Mouse (Mus musculus) intestine, embryonic 14.5 days (tissue): ENCODE data around the gene Atp5f1. TPM values are rescaled to one million over a fixed set of nuclear protein-coding genes. Genes with fewer than 3 reads are reported as not detected.

Source experiments
- ATAC-seq: fragments of 200-750 bp; cut with Nextera tagmentation; replicated peaks from 2 replicates; pipeline ENCODE4 v1.8.0; 2017; ENCODE audit warnings: low read depth, moderate number of reproducible peaks, moderate TSS enrichment, moderate library complexity; ENCODE audit not compliant: low FRiP score, low TSS enrichment
- DNase-seq: peaks from one replicate; pipeline ENCODE4 v3.0.0-alpha.2; 2018; ENCODE audit warnings: low spot score
- H3K27ac ChIP-seq: fragments of 300-500 bp; sonication (generic); 2 replicates; pipeline ENCODE4 v1.5.1; 2014; ENCODE audit warnings: low read depth, mild to moderate bottlenecking, control low read depth
- H3K27me3 ChIP-seq: fragments of 300-500 bp; sonication (generic); replicated peaks from 2 replicates; pipeline ENCODE4 v1.6.1; 2014; ENCODE audit warnings: low read length, control low read depth; ENCODE audit not compliant: control insufficient read depth, insufficient read depth
- H3K36me3 ChIP-seq: fragments of 300-500 bp; sonication (generic); 2 replicates; pipeline ENCODE4 v1.6.1; 2014; ENCODE audit warnings: low read length, control low read depth; ENCODE audit not compliant: control insufficient read depth, insufficient read depth
- H3K4me1 ChIP-seq: fragments of 300-500 bp; sonication (generic); replicated peaks from 2 replicates; pipeline ENCODE4 v1.6.1; 2014; ENCODE audit warnings: low read length, control low read depth, mixed read lengths; ENCODE audit not compliant: control insufficient read depth, insufficient read depth
- H3K4me2 ChIP-seq: fragments of 300-500 bp; sonication (generic); 2 replicates; pipeline ENCODE4 v1.6.1; 2014; ENCODE audit warnings: low read length
- H3K4me3 ChIP-seq: fragments of 300-500 bp; sonication (generic); 2 replicates; pipeline ENCODE4 v1.5.1; 2014; ENCODE audit warnings: low read depth, low read length, control low read depth, mixed read lengths
- H3K9ac ChIP-seq: fragments of 300-500 bp; sonication (generic); 2 replicates; pipeline ENCODE4 v1.6.1; 2014; ENCODE audit warnings: mild to moderate bottlenecking, low read length
- H3K9me3 ChIP-seq: fragments of 300-500 bp; sonication (generic); 2 replicates; pipeline ENCODE4 v1.6.1; 2016; ENCODE audit warnings: low read length, control low read depth; ENCODE audit not compliant: control insufficient read depth
- WGBS: fragments of 180-500 bp; shearing (Covaris S2); extraction: QIAGEN DNeasy Blood & Tissue Kit; methylation state at CpG from one replicate; pipeline ENCODE4 v1.1.7; 2014; 5-methylcytosine and 5-hydroxymethylcytosine counted together
- polyA plus RNA-seq: library from polyadenylated mRNA; unstranded; fragments of >200 nt; fragmentation: Nextera tagmentation; extraction: Ambion mirVana; gene quantifications from 2 replicates; pipeline ENCODE4 v1.2.1, GENCODE M21; 2014

Gene Atp5f1
- polyA plus RNA-seq, 1 experiment from 2014 or later, result 500 TPM

DNA sequence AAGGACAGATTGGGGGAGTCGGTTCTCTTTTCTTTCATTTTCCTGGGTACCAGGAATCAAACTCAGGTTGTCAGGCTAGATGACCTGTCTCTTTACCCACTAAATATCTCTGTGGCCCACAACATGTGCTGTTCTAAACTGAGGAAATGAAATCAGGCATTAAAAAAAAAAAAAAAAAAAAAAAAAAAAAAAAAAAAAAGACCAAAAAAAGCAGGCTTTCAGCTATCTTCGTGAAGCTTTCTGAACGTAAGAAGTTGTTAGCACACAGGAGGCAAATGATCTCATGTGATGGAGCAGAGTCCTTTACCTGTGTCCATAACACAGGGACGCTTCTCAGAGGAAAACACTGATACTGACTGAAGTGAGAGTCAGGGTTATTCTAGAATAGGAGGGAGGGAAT is 23.8 kb downstream of the Atp5f1 start:
- H3K4me2 ChIP-seq, result no peak overlapping the region
- H3K4me3 ChIP-seq, result no peak overlapping the region
- H3K27me3 ChIP-seq, result no peaks in the 10 kb centered on the region
- H3K27ac ChIP-seq, result no peak overlapping the region
- ATAC-seq, result no peak
- H3K9me3 ChIP-seq, result no peaks in the 10 kb centered on the region
- peaks cover 7% of the 10 kb centered on the region for H3K36me3 ChIP-seq
- 88% methylated on average over 4 of the region's 4 CpGs for WGBS
- no peak overlapping the region for H3K9ac ChIP-seq
- DNase-seq, result no peak
- no peaks in the 10 kb centered on the region for H3K4me1 ChIP-seq

- WGBS, result 81% methylated on average over 5 of the region's 5 CpGs
- ATAC-seq (no peak), DNase-seq (no peak)
- no peaks in the 10 kb centered on the region for H3K9me3 ChIP-seq
- no peaks in the 10 kb centered on the region for H3K27me3 ChIP-seq
- no peaks in the 10 kb centered on the region for H3K4me1 ChIP-seq
- H3K36me3 ChIP-seq, result no peaks in the 10 kb centered on the region
- no peak overlapping the region for H3K9ac ChIP-seq
- no peak overlapping the region for H3K27ac ChIP-seq
- H3K4me2 ChIP-seq, result no peak overlapping the region
- H3K4me3 ChIP-seq, result no peak overlapping the region
These were observed 24.9 kb downstream of the Atp5f1 start for GRCm38 (mm10) chr3:105935033-105935432.

DNA sequence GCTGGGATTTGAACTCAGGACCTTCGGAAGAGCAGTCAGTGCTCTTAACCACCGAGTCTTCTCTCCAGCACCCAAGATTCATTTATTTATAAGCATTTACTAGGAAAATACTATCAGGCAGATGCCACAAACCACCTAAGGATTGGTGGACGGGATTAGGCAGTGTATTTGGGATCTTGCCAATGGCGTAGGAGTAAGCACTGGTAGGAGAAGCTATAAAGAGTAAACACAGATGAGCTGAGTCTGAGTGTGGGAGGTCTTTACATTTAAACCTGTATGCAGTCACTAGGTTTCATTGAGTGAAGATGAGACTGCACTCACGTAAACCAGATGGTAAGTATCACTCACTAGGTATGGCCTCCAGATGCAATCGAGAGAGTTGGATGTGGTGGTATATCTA is 26.0 kb downstream of the Atp5f1 start:
- Histone ChIP-seq H3K4me1 (no peaks in the 10 kb centered on the region), H3K4me2 (no peak overlapping the region), H3K9ac (no peak overlapping the region), H3K9me3 (no peaks in the 10 kb centered on the region), H3K27ac (no peak overlapping the region), H3K36me3 (no peaks in the 10 kb centered on the region), H3K27me3 (no peaks in the 10 kb centered on the region), H3K4me3 (no peak overlapping the region)
- WGBS, result 90% methylated on average over 6 of the region's 6 CpGs
- no peak for DNase-seq
- no peak for ATAC-seq

GRCm38 (mm10) chr3:105932240-105933071 is 27.4 kb downstream of the Atp5f1 start, which contains the start of gene I830077J02Rik:
Gene I830077J02Rik (minus strand): TSS chr3:105932664.
- Histone ChIP-seq H3K4me1 (no peaks in the 10 kb centered on the region), H3K9ac (no peak within 1 kb of the TSS), H3K27ac (no peak within 1 kb of the TSS), H3K4me2 (no peak within 1 kb of the TSS), H3K36me3 (no peaks in the 10 kb centered on the region), H3K9me3 (no peaks in the 10 kb centered on the region), H3K27me3 (no peaks in the 10 kb centered on the region), H3K4me3 (no peak within 1 kb of the TSS)
- 80% methylated on average over 8 of the region's 8 CpGs for WGBS
- ATAC-seq (no peak), DNase-seq (no peak)

- Histone ChIP-seq H3K4me1 (no peaks in the 10 kb centered on the region), H3K4me3 (no peak overlapping the region), H3K27ac (no peak overlapping the region), H3K9me3 (no peaks in the 10 kb centered on the region), H3K4me2 (no peak overlapping the region), H3K36me3 (no peaks in the 10 kb centered on the region), H3K9ac (no peak overlapping the region), H3K27me3 (no peaks in the 10 kb centered on the region)
- WGBS, result 85% methylated on average over 2 of the region's 2 CpGs
- ATAC-seq, result no peak
- no peak for DNase-seq
These were observed 28.8 kb downstream of the Atp5f1 start for GRCm38 (mm10) chr3:105931095-105931494.

- Histone ChIP-seq H3K4me2 (no peak overlapping the region), H3K27ac (no peak overlapping the region), H3K27me3 (no peaks in the 10 kb centered on the region), H3K36me3 (no peaks in the 10 kb centered on the region), H3K9ac (no peak overlapping the region), H3K9me3 (no peaks in the 10 kb centered on the region), H3K4me1 (no peaks in the 10 kb centered on the region), H3K4me3 (no peak overlapping the region)
- no peak for ATAC-seq
- WGBS, result 79% methylated on average over 7 of the region's 7 CpGs
- DNase-seq, result no peak
These were observed 30.1 kb downstream of the Atp5f1 start for GRCm38 (mm10) chr3:105929821-105930220.

DNA sequence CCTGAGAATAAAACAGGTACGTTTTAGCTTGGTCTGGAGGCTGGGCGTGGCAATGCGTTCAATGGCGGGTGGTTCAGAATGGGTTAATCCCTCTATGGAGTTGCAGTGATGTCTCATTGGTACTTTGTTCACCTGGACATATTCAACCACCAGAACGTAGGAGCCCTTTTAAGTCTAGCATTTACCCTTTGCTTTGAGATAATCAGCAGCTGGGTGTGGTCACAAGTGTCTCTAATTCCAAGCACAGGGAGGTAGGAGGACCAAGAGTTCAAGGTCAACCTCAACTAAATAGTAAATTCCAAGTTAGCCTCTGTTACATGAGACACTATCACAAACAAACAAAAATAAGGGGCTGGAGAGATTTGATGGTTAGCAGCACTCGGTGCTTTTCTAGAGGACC is 31.1 kb downstream of the Atp5f1 start:
- H3K9ac ChIP-seq, result no peak overlapping the region
- DNase-seq, result no peak
- H3K4me2 ChIP-seq, result no peak overlapping the region
- 83% methylated on average over 6 of the region's 6 CpGs for WGBS
- no peaks in the 10 kb centered on the region for H3K9me3 ChIP-seq
- H3K27me3 ChIP-seq, result no peaks in the 10 kb centered on the region
- ATAC-seq, result no peak
- no peaks in the 10 kb centered on the region for H3K36me3 ChIP-seq
- H3K4me3 ChIP-seq, result no peak overlapping the region
- H3K27ac ChIP-seq, result no peak overlapping the region
- no peaks in the 10 kb centered on the region for H3K4me1 ChIP-seq

- Histone ChIP-seq H3K36me3 (no peaks in the 10 kb centered on the region), H3K9ac (no peak overlapping the region), H3K4me2 (no peak overlapping the region), H3K27ac (no peak overlapping the region), H3K9me3 (no peaks in the 10 kb centered on the region), H3K27me3 (no peaks in the 10 kb centered on the region), H3K4me3 (no peak overlapping the region), H3K4me1 (no peaks in the 10 kb centered on the region)
- DNase-seq (no peak), ATAC-seq (no peak)
- WGBS, result 91% methylated on average over 3 of the region's 3 CpGs
These were observed 31.7 kb downstream of the Atp5f1 start for GRCm38 (mm10) chr3:105928195-105928569.

- no peak for ATAC-seq
- no peak overlapping the region for H3K9ac ChIP-seq
- WGBS, result 81% methylated on average over 7 of the region's 7 CpGs
These were observed 32.2 kb downstream of the Atp5f1 start for GRCm38 (mm10) chr3:105927561-105928194.

More at GRCm38 (mm10) chr3:105927561-105928194, 32.2 kb downstream of the Atp5f1 start:
- Histone ChIP-seq H3K27me3 (no peaks in the 10 kb centered on the region), H3K27ac (no peak overlapping the region), H3K9me3 (no peaks in the 10 kb centered on the region), H3K4me2 (no peak overlapping the region), H3K4me1 (no peaks in the 10 kb centered on the region), H3K36me3 (no peaks in the 10 kb centered on the region), H3K4me3 (no peak overlapping the region)
- no peak for DNase-seq
